Mouse (Mus musculus) brain, embryonic 14.5 days (tissue): ENCODE data around the gene Tnfrsf12a.

Experiments
- CTCF ChIP-seq: fragments of 200-500 bp; IDR thresholded peaks from 2 replicates; pipeline ENCODE4 v1.5.1; 2012; ENCODE audit warnings: inconsistent platforms, mild to moderate bottlenecking, moderate library complexity, borderline replicate concordance; ENCODE audit not compliant: insufficient read depth, insufficient read length; ENCODE audit errors: extremely low read depth
- POLR2A ChIP-seq: fragments of 200-500 bp; IDR thresholded peaks from 2 replicates; pipeline ENCODE4 v1.6.1; 2012; ENCODE audit warnings: mild to moderate bottlenecking, inconsistent platforms, borderline replicate concordance; ENCODE audit not compliant: poor library complexity, insufficient read depth, insufficient read length, severe bottlenecking; ENCODE audit errors: extremely low read depth

GRCm38 (mm10) chr17:23660876-23661200 is 16.4 kb downstream of the Tnfrsf12a start:
- TF ChIP-seq CTCF (no peak), POLR2A (no peak)
